Mouse (Mus musculus) heart, adult 2 months (tissue): ENCODE measurements around the gene Prn.

ENCODE experiments used
- CTCF ChIP-seq: fragments of 200-600 bp; IDR thresholded peaks from 2 replicates; pipeline ENCODE4 v1.8.1; 2022; ENCODE audit warnings: antibody characterized with exemption, mild to moderate bottlenecking, moderate library complexity
- EP300 ChIP-seq: fragments of 200-500 bp; IDR thresholded peaks from 2 replicates; pipeline ENCODE4 v1.6.1; 2011; ENCODE audit warnings: low read depth, low read length, control low read depth; ENCODE audit not compliant: insufficient read depth

DNA sequence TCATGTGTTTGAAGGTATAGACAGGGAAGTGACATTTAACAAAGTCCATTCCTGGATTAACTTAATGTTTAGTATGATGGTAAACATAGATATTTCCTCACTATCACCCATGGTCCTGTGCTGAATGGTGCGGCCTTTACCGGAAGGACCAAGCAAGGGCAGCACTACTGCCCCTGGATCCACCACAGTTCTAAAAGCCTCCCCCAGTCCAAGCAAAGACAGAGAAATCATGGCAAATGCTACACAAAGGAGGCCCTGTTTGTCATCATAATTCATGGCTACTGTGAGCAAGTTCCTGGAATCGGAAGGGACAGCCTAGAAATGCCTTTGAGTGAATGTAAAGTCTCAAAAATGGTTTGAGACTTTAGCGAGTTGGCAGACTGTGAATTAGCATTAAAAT lies 13.7 kb upstream of the Prn start:
- TF ChIP-seq EP300 (no peak), CTCF (no peak)
